Mouse (Mus musculus): Measurements from ENCODE around the gene Cidec.
A peak's percentile ranks its signal among the peaks of the same experiment; 100 is the strongest.

Cidec gene

GRCm38 (mm10) chr6:113444207-113444965, 8.8 kb upstream of the Cidec start:
- DNase-seq (ENCODE audit: low spot score in 2 of 2), result no peak

- no peak for DNase-seq (ENCODE audit: low spot score in 2 of 2)
Observed at GRCm38 (mm10) chr6:113443091-113443490, 7.5 kb upstream of the Cidec start.

- peak; percentile 86 to 87 for DNase-seq (ENCODE audit: low spot score in 2 of 2)
Observed at GRCm38 (mm10) chr6:113442442-113443090, 7.0 kb upstream of the Cidec start, which contains the start of gene Jagn1. Jagn1 (plus strand) TSS chr6:113442569.

- no peak for DNase-seq (ENCODE audit: low spot score in 2 of 2)
Observed at GRCm38 (mm10) chr6:113442087-113442441, 6.5 kb upstream of the Cidec start.

- DNase-seq (ENCODE audit: low spot score in 2 of 2), result peak; percentile 54 to 69
Observed at GRCm38 (mm10) chr6:113441147-113441680, 5.7 kb upstream of the Cidec start.

- DNase-seq (ENCODE audit: low spot score in 2 of 2), result no peak
Observed at GRCm38 (mm10) chr6:113440686-113441085, 5.1 kb upstream of the Cidec start.

GRCm38 (mm10) chr6:113438721-113439430, 3.3 kb upstream of the Cidec start:
- no peak for DNase-seq (ENCODE audit: low spot score in 2 of 2)

- no peak for DNase-seq (ENCODE audit: low spot score in 2 of 2)
Observed at GRCm38 (mm10) chr6:113437135-113437534, 1.6 kb upstream of the Cidec start.

- DNase-seq (ENCODE audit: low spot score in 2 of 2), result no peak
Observed at GRCm38 (mm10) chr6:113434691-113435090, 869 bp downstream of the Cidec start.

GRCm38 (mm10) chr6:113433661-113434060, 1.9 kb downstream of the Cidec start:
- no peak for DNase-seq (ENCODE audit: low spot score in 2 of 2)

GRCm38 (mm10) chr6:113431801-113432200, 3.8 kb downstream of the Cidec start:
- DNase-seq (ENCODE audit: low spot score in 2 of 2), result no peak

GRCm38 (mm10) chr6:113430846-113431245, 4.7 kb downstream of the Cidec start:
- DNase-seq (ENCODE audit: low spot score in 2 of 2), result no peak

GRCm38 (mm10) chr6:113429965-113430364, 5.6 kb downstream of the Cidec start:
- DNase-seq (ENCODE audit: low spot score in 2 of 2), result no peak

GRCm38 (mm10) chr6:113428006-113428405, 7.6 kb downstream of the Cidec start:
- no peak for DNase-seq (ENCODE audit: low spot score in 2 of 2)

GRCm38 (mm10) chr6:113427397-113427796, 8.2 kb downstream of the Cidec start:
- peak in 1 of 2 experiments; percentile 50 for DNase-seq (ENCODE audit: low spot score in 2 of 2)

GRCm38 (mm10) chr6:113426696-113427095, 8.9 kb downstream of the Cidec start:
- DNase-seq (ENCODE audit: low spot score in 2 of 2), result no peak

- DNase-seq (ENCODE audit: low spot score in 2 of 2), result no peak
Observed at GRCm38 (mm10) chr6:113424187-113424586, 11.4 kb downstream of the Cidec start.

- DNase-seq (ENCODE audit: low spot score in 2 of 2), result no peak
Observed at GRCm38 (mm10) chr6:113423000-113423399, 12.6 kb downstream of the Cidec start.

- peak; percentile 99 for DNase-seq (ENCODE audit: low spot score in 2 of 2)
Observed at GRCm38 (mm10) chr6:113419199-113419587, 16.4 kb downstream of the Cidec start, which contains the start of gene Rpusd3. Rpusd3 (minus strand) TSS chr6:113419340.

GRCm38 (mm10) chr6:113418441-113419198, 16.9 kb downstream of the Cidec start:
- peak in 1 of 2 experiments; percentile 24 for DNase-seq (ENCODE audit: low spot score in 2 of 2)

- no peak for DNase-seq (ENCODE audit: low spot score in 2 of 2)
Observed at GRCm38 (mm10) chr6:113416416-113416815, 19.1 kb downstream of the Cidec start.

All from spleen, postnatal 14 days (tissue).